Mouse (Mus musculus) small intestine, adult 10 weeks (tissue): ENCODE measurements around the gene Cops4. TPM values are rescaled to one million over a fixed set of nuclear protein-coding genes. Genes with fewer than 3 reads are reported as not detected.

Experiments used
- polyA plus RNA-seq: library from polyadenylated mRNA; stranded (reverse); fragments of 350-450 nt; fragmentation: Illumina TruSeq; extraction: RNeasy Lipid Tissue Mini Kit (QIAGEN cat#74804); gene quantifications from one replicate; pipeline ENCODE4 v1.2.3, GENCODE M21; 2014; ENCODE audit warnings: low replicate concordance

Cops4 gene
- 70.4 TPM for polyA plus RNA-seq

GRCm38 (mm10) chr5:100518049-100519026 lies at the start of gene Cops4:
TSS of gene Cops4 (plus strand) at chr5:100518309.

DNA sequence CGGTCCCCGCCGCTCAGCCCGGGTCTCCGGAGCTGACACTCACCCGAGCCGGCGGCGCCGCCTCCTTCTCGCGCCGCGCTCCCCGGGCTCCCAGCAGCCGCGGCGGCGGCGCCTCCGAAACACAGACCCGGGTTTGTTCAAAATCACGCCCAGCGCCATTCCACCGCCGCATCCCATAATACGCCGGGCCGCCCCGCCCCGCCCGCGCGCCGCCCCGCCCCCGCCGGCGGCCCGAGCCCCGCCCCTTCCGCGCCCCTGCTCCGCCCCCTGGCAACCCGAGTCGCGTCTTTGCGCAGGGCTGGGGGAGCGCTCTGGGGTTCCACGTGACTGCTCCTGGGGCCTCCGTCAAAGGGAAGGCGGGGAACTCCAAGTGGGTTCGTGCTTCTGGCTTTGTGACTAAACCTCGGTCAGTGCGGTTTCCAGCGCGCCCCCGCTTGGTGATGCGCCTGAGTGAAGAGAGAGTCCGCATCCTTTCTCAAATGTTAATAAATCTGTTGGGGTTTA lies 17.6 kb upstream of the Cops4 start, which contains the start of gene Lin54:
Lin54 (minus strand) TSS at position 182 of the 504 bp plus-strand sequence.

DNA sequence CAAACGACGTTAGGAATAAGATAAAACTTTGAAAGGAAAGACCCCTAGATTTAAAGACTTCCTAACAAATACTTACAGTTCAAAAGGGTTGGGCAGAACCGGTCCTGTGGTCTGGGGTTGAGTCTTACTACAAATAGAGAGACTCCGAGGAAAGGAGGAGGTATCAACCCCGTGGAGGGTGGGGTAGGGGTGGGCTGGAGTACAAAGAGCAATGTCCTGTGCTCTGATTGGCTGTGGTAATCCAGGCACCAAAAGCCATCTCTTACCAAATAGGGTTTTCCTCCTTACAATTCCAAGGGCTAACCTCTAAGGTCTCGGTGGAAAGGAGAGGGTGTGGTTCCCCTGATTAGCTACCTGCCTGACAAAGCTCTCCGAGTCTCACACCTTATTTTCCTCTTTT lies 54.0 kb downstream of the Cops4 start, which contains the start of gene Plac8:
Plac8 (minus strand) TSS at position 177 of the 400 bp plus-strand sequence.

Other genes with a start within 250 kb of the Cops4 start
- gene Sec31a, start 102.1 kb upstream of the Cops4 start, polyA plus RNA-seq, result 443 TPM
- 32.8 TPM for gene Lin54, start 17.7 kb upstream of the Cops4 start, polyA plus RNA-seq
- 1,677 TPM for gene Plac8, start 53.9 kb downstream of the Cops4 start, polyA plus RNA-seq
- gene Coq2, start 156.8 kb downstream of the Cops4 start, polyA plus RNA-seq, result 12.3 TPM
- 8.0 TPM for gene Hpse, start 201.4 kb downstream of the Cops4 start, polyA plus RNA-seq